In genomic region chr9:37400585-37400984, GRCm38 (mm10) we compare ENCODE assay signal across 14 mouse cellular contexts. TPM values are rescaled to one million over a fixed set of nuclear protein-coding genes. Genes with fewer than 3 reads are reported as not detected.
DNase-seq lines count a peak whose midpoint lies in the region; ATAC-seq lines count a peak whose summit lies in the region.
"Had no signal": no experiment of that assay in that cellular context is flagged by ENCODE, and none has a peak within 500 bp of the region (broad histone marks: within the 10 kb centered on the region; RNA-seq: fewer than 3 reads in every experiment).

No protein-coding gene starts in this region.

- intact Hi-C loops in heart, postnatal 36 days (cut with DNase I) = loop anchor here (5.0 kb wide), 1 partner anchor 33 kb away; the partner anchor contains the start of gene Hepacam

- no peak overlapping the region for H3K9ac ChIP-seq in kidney, embryonic 15.5 days
- H3K9ac ChIP-seq: limb, embryonic 12.5 days had no signal

- 0 out of 2 replicates have a peak, but pooled peaks cover 2% of the 10 kb centered on the region for H3K4me1 ChIP-seq in kidney, embryonic 15.5 days
- H3K4me1 ChIP-seq: limb, embryonic 12.5 days had no signal

- WGBS in kidney, embryonic 15.5 days = 82% methylated on average over 2 of the region's 2 CpGs

- ATAC-seq in kidney, embryonic 15.5 days (replicated peaks; ENCODE audit: low FRiP score) = peak; percentile 63; the same call in 1 of the 2 replicates
- ATAC-seq: CD4-positive, CD25-positive, alpha-beta regulatory T cell, adult 4 months had no signal

- H3K4me3 ChIP-seq in kidney, embryonic 15.5 days (replicated peaks) = no peak overlapping the region
- H3K4me3 ChIP-seq: erythroblast, embryonic 14.5 days; limb, embryonic 12.5 days had no signal

- peak overlapping the region; percentile 69 for H3K27ac ChIP-seq in kidney, embryonic 15.5 days
- H3K27ac ChIP-seq: limb, embryonic 12.5 days had no signal

- no peaks in the 10 kb centered on the region for H3K27me3 ChIP-seq in kidney, embryonic 15.5 days

- no peaks in the 10 kb centered on the region for H3K9me3 ChIP-seq in kidney, embryonic 15.5 days (replicated peaks)
- H3K9me3 ChIP-seq: limb, embryonic 12.5 days had no signal

- H3K36me3 ChIP-seq in kidney, embryonic 15.5 days = no peaks in the 10 kb centered on the region
- H3K36me3 ChIP-seq: limb, embryonic 12.5 days had no signal

- DNase-seq in heart, adult 11 months = peak; percentile 98
- no peak for DNase-seq in heart, postnatal 36 days
- peak; percentile 74 for DNase-seq in heart, adult 8-10 months (ENCODE audit: low spot score)
- DNase-seq in lung, postnatal 10 days = peak; percentile 68
- DNase-seq in c-Kit-positive CD71-positive TER-119-positive erythroid progenitor cells, embryonic 14.5 days (ENCODE audit: low spot score) = no peak
- no peak for DNase-seq in neural tube, embryonic 10.5 days (ENCODE audit: extremely low spot score, low spot score)
- DNase-seq in cerebellum, postnatal 36 days = no peak
- DNase-seq: cerebellum, adult 11-12 months; layer of hippocampus, adult 9-11 months had no signal

- no peak overlapping the region for H3K4me2 ChIP-seq in kidney, embryonic 15.5 days
- H3K4me2 ChIP-seq: limb, embryonic 12.5 days had no signal

RNA-seq across cellular contexts. Expression of gene Robo4, which starts 1.1 kb away (rescaled TPM):
- 10 to 100 TPM; 29.6 to 38.7 TPM for total RNA-seq in heart, postnatal 36 days (2021)
- 10 to 100 TPM; 21.3 to 39.4 (median 32.2) TPM for total RNA-seq in heart, adult 8-10 months (2022)
- 15.8 and 19.6 TPM in 2 replicates for polyA plus RNA-seq in kidney, embryonic 15.5 days (2015; fragmentation: Nextera tagmentation; extraction: Ambion mirVana)
- polyA plus RNA-seq: CD4-positive, CD25-positive, alpha-beta regulatory T cell, adult 4 months had no signal

RNA-seq across cellular contexts. Expression of gene Robo3, which starts 32.5 kb away (rescaled TPM):
- not detected for total RNA-seq in heart, postnatal 36 days (2021)
- not detected for total RNA-seq in heart, adult 8-10 months (2022)
- polyA plus RNA-seq in kidney, embryonic 15.5 days (2015; fragmentation: Nextera tagmentation; extraction: Ambion mirVana) = 0.18 and 0.53 TPM in 2 replicates
- polyA plus RNA-seq: CD4-positive, CD25-positive, alpha-beta regulatory T cell, adult 4 months; limb, embryonic 12.5 days had no signal

RNA-seq across cellular contexts. Expression of gene Hepacam, which starts 33.4 kb away (rescaled TPM):
- total RNA-seq in heart, postnatal 36 days (2021) = not detected
- total RNA-seq in heart, adult 8-10 months (2022) = under 1 TPM in 1 of 4 experiments, not detected in 3; 0.11 TPM
- polyA plus RNA-seq in kidney, embryonic 15.5 days (2015; fragmentation: Nextera tagmentation; extraction: Ambion mirVana) = not detected in 2 replicates
- total RNA-seq: granulocyte monocyte progenitor cell, adult 5-6 weeks had no signal
- polyA plus RNA-seq: CD4-positive, CD25-positive, alpha-beta regulatory T cell, adult 4 months; erythroblast, embryonic 14.5 days; limb, embryonic 12.5 days had no signal

RNA-seq across cellular contexts. Expression of gene Ccdc15, which starts 52.4 kb away (rescaled TPM):
- total RNA-seq in heart, postnatal 36 days (2021) = 1 to 10 TPM; 1.4 to 2.0 TPM
- total RNA-seq in heart, adult 8-10 months (2022) = 1 to 10 TPM; 1.6 to 2.3 (median 1.9) TPM
- polyA plus RNA-seq in kidney, embryonic 15.5 days (2015; fragmentation: Nextera tagmentation; extraction: Ambion mirVana) = 7.1 and 8.0 TPM in 2 replicates

Comparison
In these comparisons a context has a peak if more than half of its experiments do, and no peak if none do; other contexts are left out.
1. DNase-seq: peak in heart, adult 11 months (single experiment), heart, adult 8-10 months (single experiment) and lung, postnatal 10 days (single experiment); none in heart, postnatal 36 days (0 of 2), c-Kit-positive CD71-positive TER-119-positive erythroid progenitor cells, embryonic 14.5 days (single experiment), neural tube, embryonic 10.5 days (single experiment) and cerebellum, postnatal 36 days (0 of 2).